Mouse (Mus musculus) cerebellum, adult 2 months (tissue): Measurements from ENCODE around the gene Lpar3. TPM values are rescaled to one million over a fixed set of nuclear protein-coding genes. Genes with fewer than 3 reads are reported as not detected.
A peak's percentile ranks its signal among the peaks of the same experiment; 100 is the strongest.

Experiments used
- DNase-seq, 2 experiments: peaks; one replicate each; pipeline ENCODE4 v3.0.0; 2021
- H3K27ac ChIP-seq: fragments of 200-500 bp; 2 replicates; pipeline ENCODE4 v1.5.1; 2012; ENCODE audit warnings: low read length, control low read depth, inconsistent platforms; ENCODE audit not compliant: insufficient read depth
- H3K27me3 ChIP-seq: fragments of 200-500 bp; 2 replicates; pipeline ENCODE4 v1.6.1; 2012; ENCODE audit warnings: inconsistent platforms, mild to moderate bottlenecking, low read length, moderate library complexity; ENCODE audit not compliant: control insufficient read depth, insufficient read depth
- H3K4me1 ChIP-seq: fragments of 200-500 bp; 2 replicates; pipeline ENCODE4 v1.6.1; 2011; ENCODE audit warnings: low read length; ENCODE audit not compliant: control insufficient read depth, insufficient read depth
- H3K4me3 ChIP-seq: fragments of 200-500 bp; replicated peaks from 2 replicates; pipeline ENCODE3; 2011; ENCODE audit warnings: mild to moderate bottlenecking, low read depth, low read length, control low read depth; ENCODE audit not compliant: insufficient read depth
- CTCF ChIP-seq: fragments of 200-500 bp; IDR thresholded peaks from 2 replicates; pipeline ENCODE4 v1.5.1; 2011; ENCODE audit warnings: low read depth, mild to moderate bottlenecking, control low read depth, low read length, moderate library complexity, borderline replicate concordance; ENCODE audit not compliant: insufficient read depth
- POLR2A ChIP-seq: fragments of 200-500 bp; IDR thresholded peaks from 2 replicates; pipeline ENCODE4 v1.6.1; 2011; ENCODE audit warnings: low read length, control low read depth, borderline replicate concordance; ENCODE audit not compliant: insufficient read depth
- WGBS: fragments of 180-500 bp; shearing (Covaris S2); methylation state at CpG from one replicate; pipeline ENCODE4 v1.1.7; 2018; 5-methylcytosine and 5-hydroxymethylcytosine counted together
- polyA plus RNA-seq: library from polyadenylated mRNA; depleted of rRNA; stranded (reverse); fragments of >200 nt; gene quantifications from 2 replicates; pipeline ENCODE4 v1.2.3, GENCODE M21; 2012

Gene Lpar3
- polyA plus RNA-seq, 1 experiment, result 0.23 TPM

DNA sequence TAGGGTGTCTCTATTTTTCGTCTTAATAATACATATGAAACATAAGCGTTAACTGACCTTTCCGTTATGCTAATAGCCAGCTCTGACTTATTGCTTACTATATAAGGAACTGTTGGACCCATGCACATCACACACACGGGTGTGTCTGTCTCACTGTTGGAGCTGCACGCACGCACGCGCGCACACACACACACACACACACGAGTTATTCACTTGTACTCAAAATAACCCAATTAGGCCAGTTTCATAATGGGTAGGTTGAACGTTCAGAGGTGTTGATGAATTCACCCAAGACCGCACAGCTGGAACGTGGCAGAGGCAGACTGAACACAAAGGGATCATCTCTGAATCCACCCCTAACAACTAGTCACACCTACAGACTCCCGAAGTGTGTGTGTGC is 98.7 kb downstream of the Lpar3 start:
- TF ChIP-seq CTCF (no peak), POLR2A (no peak)
- 86% methylated on average over 14 of the region's 14 CpGs for WGBS
- Histone ChIP-seq H3K4me3 (no peak overlapping the region), H3K27ac (no peak overlapping the region), H3K27me3 (no peaks in the 10 kb centered on the region), H3K4me1 (no peaks in the 10 kb centered on the region)
- no peak for DNase-seq

DNA sequence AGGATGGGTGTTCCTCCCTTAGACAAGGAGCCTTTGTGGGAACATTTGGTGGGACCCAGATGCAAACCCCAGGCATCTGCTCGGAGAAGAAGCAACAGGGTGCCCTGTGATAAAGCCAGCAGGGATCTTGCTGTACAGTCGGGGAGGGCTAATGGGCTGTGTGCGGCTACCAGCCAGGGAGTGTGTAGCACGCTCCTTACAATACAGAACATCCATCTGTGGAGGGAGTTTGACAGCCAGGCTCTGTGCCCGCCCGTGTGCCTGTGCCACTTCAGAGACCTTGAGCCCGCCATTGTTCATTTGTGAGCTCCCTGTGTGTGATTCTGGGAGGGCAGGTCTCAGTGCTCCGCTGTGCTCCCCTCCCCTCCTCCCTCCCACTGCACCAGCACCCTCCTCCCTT is 104.2 kb downstream of the Lpar3 start:
- 20% methylated on average over 8 of the region's 8 CpGs for WGBS
- Histone ChIP-seq H3K27me3 (no peaks in the 10 kb centered on the region), H3K4me3 (no peak overlapping the region), H3K4me1 (no peaks in the 10 kb centered on the region), H3K27ac (no peak overlapping the region)
- no peak for TF ChIP-seq POLR2A
- no peak for TF ChIP-seq CTCF
- DNase-seq, result no peak

DNA sequence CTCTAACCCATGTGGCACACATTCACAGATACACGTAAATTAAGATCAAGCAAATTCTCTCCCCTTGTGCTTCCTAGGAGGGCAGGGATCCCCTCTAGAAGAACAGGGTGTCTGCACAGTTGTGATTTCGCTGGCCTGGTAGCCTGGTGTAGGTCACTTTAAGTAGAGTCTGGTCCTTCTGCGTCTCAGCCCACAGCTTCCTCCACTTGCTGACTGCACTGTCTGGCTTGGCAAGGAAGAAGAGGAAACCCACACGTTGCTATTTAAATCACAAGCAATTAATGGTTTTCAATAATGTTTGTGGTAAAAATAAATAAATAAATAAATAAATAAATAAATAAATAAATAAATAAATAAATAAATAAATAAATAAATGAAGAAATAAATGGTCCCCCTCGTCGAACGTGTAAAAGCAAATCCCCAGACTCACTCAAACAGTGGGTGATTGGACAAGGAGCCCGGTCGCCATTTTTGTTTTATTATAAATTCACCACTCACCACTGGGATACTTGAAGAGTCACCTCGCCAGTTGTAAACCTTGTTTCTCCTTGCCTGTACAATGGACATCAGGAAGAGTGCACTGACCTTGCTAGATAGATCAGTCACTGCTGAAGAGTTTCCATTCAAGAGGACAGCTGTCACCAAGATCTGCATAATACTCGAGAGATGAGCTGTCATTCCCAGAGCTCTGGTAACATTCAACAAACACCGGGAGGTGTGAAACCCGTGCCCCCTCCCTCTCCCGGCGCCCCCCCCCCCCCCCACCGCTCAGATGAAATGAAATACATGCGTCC is 106.2 kb downstream of the Lpar3 start:
- DNase-seq, result no peak
- TF ChIP-seq CTCF (no peak), POLR2A (no peak)
- 39% methylated on average over 17 of the region's 17 CpGs for WGBS
- Histone ChIP-seq H3K27me3 (no peaks in the 10 kb centered on the region), H3K27ac (no peak overlapping the region), H3K4me3 (no peak overlapping the region), H3K4me1 (no peaks in the 10 kb centered on the region)

DNA sequence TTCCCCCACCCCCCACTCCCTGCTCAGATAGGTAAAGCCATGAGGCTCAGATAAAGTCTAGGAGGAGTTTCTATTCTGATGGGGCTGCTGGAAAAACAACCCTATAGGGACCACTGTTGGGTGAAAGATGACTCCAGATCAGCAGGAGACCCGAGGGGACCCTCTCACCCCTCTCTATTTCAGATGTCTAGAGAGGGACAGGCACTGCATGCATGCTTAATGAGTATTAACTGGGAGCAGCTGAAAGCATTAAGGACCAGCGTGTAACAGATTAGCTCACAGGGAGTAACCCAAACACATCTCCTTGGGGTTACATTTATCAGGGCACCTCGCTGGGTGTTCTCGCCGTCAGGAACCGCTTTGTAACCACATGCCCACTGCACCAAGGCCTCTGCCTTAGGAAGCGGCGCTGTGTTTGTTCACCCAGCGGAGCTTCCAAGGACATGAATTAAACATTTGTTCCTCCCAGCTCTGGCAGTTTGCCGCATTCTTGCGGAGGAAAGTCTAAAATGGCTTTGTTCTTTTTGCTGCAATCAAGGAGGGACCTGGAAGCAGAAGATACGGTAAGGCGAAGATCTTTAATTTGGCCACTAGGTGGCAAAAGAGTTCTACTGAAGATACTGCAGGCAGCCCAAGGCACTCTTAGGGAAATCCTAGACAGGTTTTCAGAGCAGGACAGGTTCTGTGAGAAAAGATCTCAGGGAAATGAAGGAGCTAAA is 106.9 kb downstream of the Lpar3 start:
- peak; percentile 59 to 70 for DNase-seq
- peak; percentile 54; the same call in 1 of the 2 replicates for TF ChIP-seq CTCF
- TF ChIP-seq POLR2A, result no peak
- Histone ChIP-seq H3K4me3 (peak overlapping the region; percentile 47), H3K27ac (no peak overlapping the region), H3K27me3 (no peaks in the 10 kb centered on the region), H3K4me1 (no peaks in the 10 kb centered on the region)
- WGBS, result 2% methylated on average over 13 of the region's 13 CpGs

DNA sequence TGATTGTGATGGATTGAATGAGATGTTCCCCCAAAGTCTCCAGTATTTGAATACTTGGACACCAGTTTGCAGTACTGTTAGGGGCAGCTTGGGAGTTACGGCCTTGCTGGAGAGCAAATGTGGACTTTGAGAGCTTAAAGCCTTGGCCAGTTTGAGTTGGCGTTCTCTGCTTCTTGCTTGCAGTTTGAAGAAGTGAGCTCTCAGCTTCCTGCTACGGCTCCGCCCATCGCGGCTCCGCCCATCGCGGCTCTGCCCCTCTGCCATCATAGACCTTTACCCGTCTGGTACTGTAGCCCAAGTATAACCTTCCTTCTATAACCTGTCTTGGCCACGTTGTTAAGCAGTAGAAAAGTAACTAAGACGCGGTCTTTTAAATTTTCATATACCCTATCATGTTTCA is 108.0 kb downstream of the Lpar3 start:
- DNase-seq, result no peak
- WGBS, result 27% methylated on average over 13 of the region's 13 CpGs
- TF ChIP-seq CTCF (no peak), POLR2A (no peak)
- H3K27me3 ChIP-seq, result no peaks in the 10 kb centered on the region
- H3K4me1 ChIP-seq, result peaks cover under 1% of the 10 kb centered on the region; the same call in 1 of the 2 replicates
- H3K27ac ChIP-seq, result no peak overlapping the region
- H3K4me3 ChIP-seq, result no peak overlapping the region

DNA sequence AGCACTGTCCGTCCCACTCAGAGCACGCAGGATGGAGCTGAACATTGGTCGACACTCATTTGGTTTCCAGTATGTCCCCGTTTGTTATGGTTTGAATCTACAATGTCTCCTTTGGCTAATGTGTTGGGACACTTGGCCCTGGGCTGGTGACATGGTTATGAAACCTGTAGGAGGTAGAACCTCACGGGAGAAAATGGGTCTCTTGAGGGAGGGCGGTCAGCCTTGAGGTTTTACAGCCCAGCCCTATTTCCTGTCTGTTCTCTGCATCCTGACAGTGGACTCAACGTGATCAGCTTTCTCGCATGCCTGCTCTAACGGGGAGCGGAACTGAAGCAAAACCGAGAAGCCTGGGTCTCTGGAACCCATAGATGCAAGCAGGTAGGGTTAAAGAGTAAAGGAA is 111.1 kb downstream of the Lpar3 start:
- no peak for DNase-seq
- Histone ChIP-seq H3K4me1 (peaks cover 6% of the 10 kb centered on the region; the same call in 1 of the 2 replicates), H3K27ac (no peak overlapping the region), H3K27me3 (no peaks in the 10 kb centered on the region), H3K4me3 (no peak overlapping the region)
- 87% methylated on average over 11 of the region's 11 CpGs for WGBS
- TF ChIP-seq POLR2A (no peak), CTCF (no peak)

DNA sequence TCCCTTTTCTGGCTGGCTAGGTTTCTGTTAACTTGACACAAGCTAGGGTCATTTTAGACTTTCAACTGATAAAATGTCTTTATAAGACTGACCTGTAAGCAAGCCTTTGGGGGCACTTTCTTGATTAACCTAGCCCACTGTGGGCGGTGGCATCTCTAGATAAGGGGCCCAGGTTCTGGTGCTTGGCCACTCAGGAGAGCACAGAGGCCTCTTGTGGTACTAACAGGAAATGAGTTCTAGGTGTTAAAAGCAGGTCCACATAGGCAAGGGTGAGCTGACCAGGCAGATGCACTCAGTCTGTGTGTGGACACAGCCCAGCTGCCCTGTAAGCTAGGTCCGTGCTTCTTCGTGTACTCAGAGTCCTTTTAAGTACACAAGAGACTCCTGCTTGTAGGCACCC is 112.5 kb downstream of the Lpar3 start:
- no peaks in the 10 kb centered on the region for H3K27me3 ChIP-seq
- H3K27ac ChIP-seq, result no peak overlapping the region
- no peak for TF ChIP-seq CTCF
- no peak for TF ChIP-seq POLR2A
- no peak overlapping the region for H3K4me3 ChIP-seq
- DNase-seq, result no peak
- peaks cover 6% of the 10 kb centered on the region; the same call in 1 of the 2 replicates for H3K4me1 ChIP-seq
- 98% methylated on average over 3 of the region's 3 CpGs for WGBS
